Mouse (Mus musculus) forebrain, postnatal 0 days (tissue): ENCODE measurements around the gene Slc1a1. TPM values are rescaled to one million over a fixed set of nuclear protein-coding genes. Genes with fewer than 3 reads are reported as not detected.

Experiments
- ATAC-seq: fragments of 200-750 bp; cut with Nextera tagmentation; 2 replicates; pipeline ENCODE4 v1.8.0; 2017; ENCODE audit warnings: mild to moderate bottlenecking, moderate library complexity
- DNase-seq: peaks from one replicate; pipeline ENCODE4 v3.0.0-alpha.2; 2015
- H3K27ac ChIP-seq: fragments of 300-500 bp; sonication (generic); 2 replicates; pipeline ENCODE4 v1.5.1; 2014; ENCODE audit warnings: low read depth, mild to moderate bottlenecking, antibody characterized with exemption, low read length, moderate library complexity, mixed read lengths
- H3K27me3 ChIP-seq: fragments of 300-500 bp; sonication (generic); 2 replicates; pipeline ENCODE4 v1.6.1; 2014; ENCODE audit warnings: mild to moderate bottlenecking, low read length, mixed read lengths; ENCODE audit not compliant: insufficient read depth
- H3K36me3 ChIP-seq: fragments of 300-500 bp; sonication (generic); 2 replicates; pipeline ENCODE4 v1.6.1; 2014; ENCODE audit warnings: mild to moderate bottlenecking, moderate library complexity; ENCODE audit not compliant: insufficient read depth
- H3K4me1 ChIP-seq: fragments of 300-500 bp; sonication (generic); 2 replicates; pipeline ENCODE4 v1.6.1; 2014; ENCODE audit warnings: antibody characterized with exemption; ENCODE audit not compliant: insufficient read depth
- H3K4me2 ChIP-seq: fragments of 300-500 bp; sonication (generic); 2 replicates; pipeline ENCODE4 v1.6.1; 2014; ENCODE audit warnings: low read depth, mild to moderate bottlenecking, moderate library complexity
- H3K4me3 ChIP-seq: fragments of 300-500 bp; sonication (generic); 2 replicates; pipeline ENCODE4 v1.5.1; 2014; ENCODE audit warnings: low read depth, low read length, mixed read lengths
- H3K9ac ChIP-seq: fragments of 300-500 bp; sonication (generic); 2 replicates; pipeline ENCODE4 v1.6.1; 2014; ENCODE audit warnings: mild to moderate bottlenecking
- H3K9me3 ChIP-seq: fragments of 300-500 bp; sonication (generic); 2 replicates; pipeline ENCODE4 v1.6.1; 2016; ENCODE audit warnings: low read length
- CTCF ChIP-seq: sonication (generic); IDR thresholded peaks from 2 replicates; pipeline ENCODE4 v1.5.1; 2016; ENCODE audit warnings: antibody characterized with exemption, control low read depth, low read depth
- WGBS: fragments of 180-500 bp; shearing (Covaris S2); extraction: QIAGEN DNeasy Blood & Tissue Kit; methylation state at CpG from one replicate; pipeline ENCODE4 v1.1.7; 2014; 5-methylcytosine and 5-hydroxymethylcytosine counted together
- polyA plus RNA-seq: library from polyadenylated mRNA; unstranded; fragments of >200 nt; fragmentation: Nextera tagmentation; extraction: Ambion mirVana; gene quantifications from 2 replicates; pipeline ENCODE4 v1.2.1, GENCODE M21; 2015
- total RNA-seq: library from RNA; depleted of rRNA; stranded (reverse); fragments of >200 nt; gene quantifications from 2 replicates; pipeline ENCODE4 v1.2.3, GENCODE M21; 2014

The Slc1a1 gene
- total and polyA plus RNA-seq, 2 experiments from 2014 or later, result 49.2 to 78.0 TPM

DNA sequence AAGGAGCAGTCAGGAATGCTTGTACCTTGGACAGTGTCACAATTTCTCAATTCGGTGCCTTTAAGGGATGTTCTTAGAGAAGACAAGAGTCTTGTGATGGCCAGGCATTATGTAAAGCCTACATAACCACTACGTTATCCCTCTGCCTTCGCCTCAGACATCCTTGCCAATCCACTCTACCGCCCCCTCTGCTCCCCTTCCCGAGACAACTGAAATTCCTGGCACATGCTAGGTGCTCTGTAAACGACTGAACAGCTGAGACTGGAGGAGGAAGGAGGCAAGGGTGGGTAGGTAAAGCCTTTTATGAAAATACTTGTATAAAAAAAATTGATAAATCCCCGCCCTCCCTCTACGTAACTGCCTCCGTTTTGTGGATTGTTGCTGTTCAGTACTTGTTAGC, 73.8 kb downstream of the Slc1a1 start:
- Histone ChIP-seq H3K4me1 (no peaks in the 10 kb centered on the region), H3K4me3 (no peak overlapping the region), H3K9me3 (no peaks in the 10 kb centered on the region), H3K9ac (no peak overlapping the region), H3K27ac (no peak overlapping the region), H3K27me3 (no peaks in the 10 kb centered on the region), H3K4me2 (no peak overlapping the region), H3K36me3 (peaks cover 60% of the 10 kb centered on the region)
- 69% methylated on average over 9 of the region's 9 CpGs for WGBS
- TF ChIP-seq CTCF, result no peak
- ATAC-seq (no peak), DNase-seq (no peak)

DNA sequence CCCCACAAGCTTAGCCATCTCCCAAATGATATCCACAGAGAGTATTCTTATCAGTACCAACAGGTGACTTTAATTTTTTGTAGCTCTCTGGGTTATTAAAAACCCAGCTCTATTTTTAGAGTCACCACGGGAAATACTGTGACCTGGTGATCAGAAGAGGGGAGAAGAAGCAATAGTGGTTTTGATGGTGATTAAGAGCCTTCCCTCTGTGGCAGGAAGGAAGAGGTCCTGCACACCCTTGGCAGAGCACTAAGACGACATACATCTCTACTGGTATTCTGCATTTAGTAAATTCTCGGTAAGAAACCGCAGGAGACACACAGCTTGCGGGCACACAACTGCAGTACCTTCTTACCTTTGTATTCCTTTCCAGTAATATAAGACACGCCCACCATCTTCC, 79.7 kb downstream of the Slc1a1 start:
- ATAC-seq (no peak), DNase-seq (no peak)

DNA sequence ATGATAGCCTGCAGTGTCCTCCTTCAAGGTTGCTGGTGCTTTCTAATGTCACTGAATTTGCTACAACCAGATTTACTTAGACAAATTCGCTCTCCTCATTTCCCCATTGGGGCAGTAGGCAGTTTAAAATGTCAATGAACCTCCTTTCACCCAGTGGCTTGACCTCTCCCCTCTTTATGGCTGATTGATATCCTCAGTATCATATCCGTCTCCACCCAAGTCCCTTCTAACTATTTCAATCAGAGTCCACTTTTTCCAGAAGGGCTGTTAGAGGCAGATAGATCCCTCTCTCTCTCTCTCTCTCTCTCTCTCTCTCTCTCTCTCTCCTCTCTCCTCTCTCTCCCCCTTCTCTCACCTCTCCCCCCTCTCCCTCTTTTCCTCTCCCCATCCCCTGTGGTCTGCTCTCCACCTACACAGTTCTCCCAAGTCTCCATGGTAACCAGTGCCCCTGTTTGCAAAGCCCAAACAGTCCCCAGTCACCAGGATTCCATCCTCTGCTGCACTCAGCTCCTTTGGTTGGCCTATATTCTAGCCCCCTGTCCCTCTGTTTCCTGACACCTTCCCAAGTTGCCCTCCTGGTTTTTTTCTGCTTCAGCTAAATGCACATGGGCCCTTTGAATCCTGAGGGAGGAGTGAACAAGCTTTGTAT, 80.9 kb downstream of the Slc1a1 start:
- Histone ChIP-seq H3K4me1 (no peaks in the 10 kb centered on the region), H3K27me3 (no peaks in the 10 kb centered on the region), H3K4me2 (no peak overlapping the region), H3K4me3 (no peak overlapping the region), H3K9ac (no peak overlapping the region), H3K36me3 (peaks cover 27% of the 10 kb centered on the region), H3K27ac (no peak overlapping the region), H3K9me3 (no peaks in the 10 kb centered on the region)
- 81% methylated on average over 2 of the region's 2 CpGs for WGBS
- peak; percentile 56 for ATAC-seq
- no peak for TF ChIP-seq CTCF
- no peak for DNase-seq

More for the DNA sequence above, 79.7 kb downstream of the Slc1a1 start:
- H3K27me3 ChIP-seq, result no peaks in the 10 kb centered on the region
- WGBS, result 83% methylated on average over 6 of the region's 6 CpGs
- no peaks in the 10 kb centered on the region for H3K9me3 ChIP-seq
- H3K4me3 ChIP-seq, result no peak overlapping the region
- H3K4me2 ChIP-seq, result no peak overlapping the region
- no peaks in the 10 kb centered on the region for H3K4me1 ChIP-seq
- no peak for TF ChIP-seq CTCF
- H3K9ac ChIP-seq, result no peak overlapping the region
- no peak overlapping the region for H3K27ac ChIP-seq
- H3K36me3 ChIP-seq, result peaks cover 36% of the 10 kb centered on the region

DNA sequence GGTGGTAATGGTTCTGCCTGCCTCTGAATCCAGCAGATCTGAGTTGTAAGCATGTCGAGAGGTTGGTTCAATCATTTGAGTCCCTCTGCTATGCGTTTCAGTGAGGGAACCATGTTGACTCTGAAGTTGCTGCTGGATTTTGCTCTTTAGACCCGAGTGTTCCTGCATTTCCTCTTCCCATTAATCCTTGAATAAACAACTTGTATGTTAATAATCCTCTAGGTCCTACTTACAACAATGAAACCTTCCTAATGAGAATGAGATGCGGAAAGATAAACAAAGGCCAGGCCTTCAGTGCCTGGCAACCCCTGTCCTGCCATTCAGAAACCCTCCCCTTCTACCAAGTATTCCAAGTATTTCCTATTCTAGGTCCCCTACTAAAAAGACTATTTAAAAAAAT, 81.6 kb downstream of the Slc1a1 start:
- WGBS, result 50% methylated on average over 4 of the region's 4 CpGs
- ATAC-seq (no peak), DNase-seq (no peak)
- no peak overlapping the region for H3K4me3 ChIP-seq
- no peak overlapping the region for H3K4me2 ChIP-seq
- no peaks in the 10 kb centered on the region for H3K27me3 ChIP-seq
- H3K36me3 ChIP-seq, result peaks cover 20% of the 10 kb centered on the region
- no peak overlapping the region for H3K27ac ChIP-seq
- H3K9ac ChIP-seq, result no peak overlapping the region
- no peak for TF ChIP-seq CTCF
- no peaks in the 10 kb centered on the region for H3K4me1 ChIP-seq
- no peaks in the 10 kb centered on the region for H3K9me3 ChIP-seq

DNA sequence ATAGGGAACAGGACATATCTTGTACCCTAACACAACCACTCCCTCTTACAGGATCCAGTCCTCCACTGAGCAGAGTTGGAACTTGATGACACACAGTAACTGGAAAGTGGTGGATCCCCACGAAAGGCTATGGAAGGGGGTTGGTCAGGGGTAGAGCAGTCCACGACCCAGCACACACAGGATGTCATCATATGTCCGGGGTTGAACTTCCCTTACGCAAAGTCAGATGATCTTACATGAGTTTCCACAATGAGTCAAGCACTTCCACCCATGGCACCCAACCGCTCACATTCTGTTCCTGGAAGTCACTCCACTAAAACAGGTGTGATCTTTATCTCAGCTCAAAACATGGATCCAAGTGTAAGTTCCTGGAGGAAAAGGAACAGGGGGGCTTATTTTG, 83.0 kb downstream of the Slc1a1 start:
- no peak for DNase-seq
- no peak overlapping the region for H3K27ac ChIP-seq
- H3K4me1 ChIP-seq, result no peaks in the 10 kb centered on the region
- no peak overlapping the region for H3K4me3 ChIP-seq
- TF ChIP-seq CTCF, result no peak
- ATAC-seq, result no peak
- no peaks in the 10 kb centered on the region for H3K27me3 ChIP-seq
- no peaks in the 10 kb centered on the region for H3K9me3 ChIP-seq
- WGBS, result 85% methylated on average over 5 of the region's 5 CpGs
- H3K4me2 ChIP-seq, result no peak overlapping the region
- H3K9ac ChIP-seq, result no peak overlapping the region
- H3K36me3 ChIP-seq, result peaks cover 9% of the 10 kb centered on the region

DNA sequence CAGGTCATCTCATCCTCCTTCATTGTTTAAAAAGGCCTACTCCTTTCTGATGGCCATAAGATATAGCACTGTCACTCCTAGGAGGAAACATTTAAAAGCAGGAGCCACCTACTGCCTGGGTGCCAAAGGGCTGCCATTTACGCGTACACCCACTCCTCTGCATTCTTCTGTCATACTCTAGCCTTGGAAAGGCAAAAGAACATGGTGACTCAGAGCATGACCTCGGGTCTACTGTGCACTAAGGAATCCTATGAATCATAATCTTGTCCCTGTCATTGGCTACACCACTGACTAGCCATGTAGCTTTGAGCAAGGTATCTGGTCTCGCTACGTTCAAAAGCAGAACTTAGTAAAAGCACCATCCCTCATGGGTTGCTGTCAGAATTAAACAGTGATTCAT, 91.5 kb downstream of the Slc1a1 start:
- Histone ChIP-seq H3K4me1 (no peaks in the 10 kb centered on the region), H3K4me3 (no peak overlapping the region), H3K9ac (no peak overlapping the region), H3K36me3 (no peaks in the 10 kb centered on the region), H3K9me3 (no peaks in the 10 kb centered on the region), H3K4me2 (no peak overlapping the region), H3K27ac (no peak overlapping the region), H3K27me3 (no peaks in the 10 kb centered on the region)
- ATAC-seq (no peak), DNase-seq (no peak)
- TF ChIP-seq CTCF, result no peak
- 94% methylated on average over 5 of the region's 5 CpGs for WGBS

DNA sequence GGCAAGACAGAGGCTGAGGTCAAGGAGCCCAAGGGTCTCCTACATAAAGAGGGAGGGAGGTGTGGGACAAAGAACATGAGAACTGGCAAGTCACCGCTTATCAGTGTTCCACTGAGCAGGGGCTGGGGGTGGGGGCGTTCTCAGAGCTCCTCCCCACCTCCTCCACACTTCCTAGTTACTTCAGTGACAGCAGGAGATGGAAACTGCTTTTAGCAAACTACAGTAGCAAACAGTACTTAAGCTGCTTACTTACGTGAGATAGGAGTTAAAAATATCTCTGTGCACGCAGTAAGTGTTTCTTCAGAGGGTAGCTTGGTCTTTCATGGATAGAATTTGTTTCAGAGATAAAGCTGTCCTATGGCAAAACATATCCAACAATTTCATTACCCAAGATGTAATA, 92.5 kb downstream of the Slc1a1 start:
- WGBS, result 78% methylated on average over 4 of the region's 4 CpGs
- ATAC-seq, result no peak
- no peak for TF ChIP-seq CTCF

More for the DNA sequence above, 92.5 kb downstream of the Slc1a1 start:
- no peak for DNase-seq
- Histone ChIP-seq H3K4me2 (no peak overlapping the region), H3K27me3 (no peaks in the 10 kb centered on the region), H3K36me3 (no peaks in the 10 kb centered on the region), H3K9me3 (no peaks in the 10 kb centered on the region), H3K4me3 (no peak overlapping the region), H3K27ac (no peak overlapping the region), H3K9ac (no peak overlapping the region), H3K4me1 (no peaks in the 10 kb centered on the region)
